Mouse (Mus musculus): ENCODE measurements around the gene Clasp2. TPM values are rescaled to one million over a fixed set of nuclear protein-coding genes. Genes with fewer than 3 reads are reported as not detected.
"Not testable (repeated sequence)": the region's sequence is repeated elsewhere in the genome, so short reads cannot be mapped to it uniquely, and the experiment has no call there.

The Clasp2 gene
- polyA plus RNA-seq, 3 experiments from 2014 or later: 9.5 to 11.3 (median 10.7) TPM

- ATAC-seq: no peak
These were observed 88.9 kb downstream of the Clasp2 start for GRCm38 (mm10) chr9:113830219-113830618.

- ATAC-seq: no peak
These were observed 92.2 kb downstream of the Clasp2 start for GRCm38 (mm10) chr9:113833481-113833880.

- no peak for ATAC-seq
These were observed 95.7 kb downstream of the Clasp2 start for GRCm38 (mm10) chr9:113837001-113837400.

- no peak for ATAC-seq
These were observed 96.2 kb downstream of the Clasp2 start for GRCm38 (mm10) chr9:113837461-113837860.

GRCm38 (mm10) chr9:113844029-113844428, 102.8 kb downstream of the Clasp2 start:
- ATAC-seq: no peak

DNA sequence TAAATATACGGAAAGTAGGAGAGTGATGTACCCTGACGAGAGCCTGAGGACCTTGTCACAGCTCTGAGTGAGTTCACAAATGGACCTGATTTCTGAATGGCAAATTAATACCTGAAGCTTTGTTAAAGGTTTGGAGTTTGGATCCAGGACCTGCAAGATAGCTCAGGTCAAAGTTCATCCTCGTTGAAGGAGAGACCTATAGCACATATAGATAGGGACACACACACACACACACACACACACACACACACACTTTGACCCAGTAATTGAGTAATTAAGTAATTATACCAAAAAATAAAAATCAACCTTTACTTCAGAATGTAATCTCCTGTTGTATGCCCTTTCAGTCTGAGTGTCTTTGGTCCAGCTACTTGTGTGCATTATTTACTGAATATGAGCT, 114.2 kb downstream of the Clasp2 start:
- no peak for ATAC-seq

DNA sequence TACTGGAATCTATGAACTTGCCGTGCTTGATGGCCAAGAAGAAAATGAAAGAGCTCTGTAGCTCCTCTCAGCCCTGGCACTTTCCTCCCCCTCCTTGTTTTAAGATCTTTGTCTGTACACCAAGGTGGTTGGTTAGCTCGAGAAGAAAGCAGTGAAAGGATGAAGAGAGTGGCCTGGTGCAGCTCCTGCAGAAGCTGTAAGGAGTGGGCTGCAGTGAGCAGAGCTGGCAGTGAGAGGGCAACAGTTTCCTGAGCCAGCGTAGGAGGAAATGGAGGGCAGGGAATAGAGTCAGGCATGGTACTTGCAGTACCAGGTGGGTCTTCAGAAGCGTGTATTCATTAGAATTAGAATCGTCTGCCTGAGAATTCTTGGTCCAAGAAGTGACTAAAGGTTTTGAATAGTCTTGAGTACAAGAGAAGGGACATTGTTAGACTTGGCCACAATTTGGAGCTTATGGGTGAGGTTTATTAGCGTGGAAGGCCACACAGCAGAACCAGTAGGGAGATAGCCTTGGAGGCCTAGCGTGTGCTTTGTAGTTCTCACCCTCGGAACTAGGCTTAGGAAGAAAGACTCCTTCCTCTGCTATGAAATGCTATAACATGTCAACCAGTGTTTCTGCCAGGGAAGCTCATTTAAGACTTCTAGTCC, 116.1 kb downstream of the Clasp2 start:
- no peak for ATAC-seq

GRCm38 (mm10) chr9:113857929-113858440, 116.7 kb downstream of the Clasp2 start:
- no peak for ATAC-seq

DNA sequence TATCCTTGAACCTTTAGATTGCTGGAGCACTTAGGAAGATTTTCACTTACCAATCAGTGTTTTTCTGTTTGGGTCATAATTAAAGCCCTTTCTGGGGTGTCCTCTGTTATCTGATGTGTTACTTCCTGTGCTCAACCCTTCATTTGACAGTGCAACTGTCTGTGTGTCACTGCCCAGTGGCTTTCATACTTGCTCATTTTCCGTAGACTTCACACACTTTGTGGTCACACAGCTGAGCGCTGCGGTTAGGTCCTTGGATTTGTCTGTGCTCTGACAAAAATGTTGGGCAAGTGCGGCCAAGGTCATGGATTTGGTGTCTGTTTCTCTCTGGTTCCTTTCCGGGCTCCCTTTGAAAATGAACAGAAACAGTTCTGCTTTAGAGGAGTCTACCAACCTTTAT, 118.1 kb downstream of the Clasp2 start:
- no peak for ATAC-seq

DNA sequence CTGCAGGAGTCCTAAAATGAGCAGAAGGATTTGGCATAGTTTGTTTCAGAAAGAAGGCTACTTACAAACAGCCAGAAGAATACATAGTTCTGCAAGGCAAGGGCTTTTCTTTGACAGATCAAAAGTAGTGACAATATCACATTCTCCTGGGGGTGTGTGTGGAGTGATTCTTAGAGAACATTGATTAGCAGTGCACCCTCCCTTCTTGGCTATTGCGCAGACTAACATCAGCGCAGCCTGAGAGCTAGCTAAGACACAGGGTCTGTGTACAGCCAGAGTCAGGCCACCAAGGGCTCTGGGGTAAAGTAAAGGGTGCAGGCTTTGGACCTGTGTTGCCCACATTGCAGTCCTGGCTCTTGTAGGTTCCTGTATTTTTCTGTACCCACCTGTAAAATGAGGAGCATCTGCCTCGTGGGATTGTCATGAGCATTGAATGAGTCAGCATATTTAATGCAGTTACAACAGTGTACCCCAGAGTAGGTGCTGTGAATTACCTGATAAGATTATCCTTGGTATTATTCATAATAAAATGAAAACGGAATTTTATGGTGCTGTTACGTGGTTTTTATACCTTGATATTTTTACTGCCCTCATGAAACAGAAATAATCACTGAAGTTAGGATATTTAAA, 122.2 kb downstream of the Clasp2 start:
- no peak for ATAC-seq

DNA sequence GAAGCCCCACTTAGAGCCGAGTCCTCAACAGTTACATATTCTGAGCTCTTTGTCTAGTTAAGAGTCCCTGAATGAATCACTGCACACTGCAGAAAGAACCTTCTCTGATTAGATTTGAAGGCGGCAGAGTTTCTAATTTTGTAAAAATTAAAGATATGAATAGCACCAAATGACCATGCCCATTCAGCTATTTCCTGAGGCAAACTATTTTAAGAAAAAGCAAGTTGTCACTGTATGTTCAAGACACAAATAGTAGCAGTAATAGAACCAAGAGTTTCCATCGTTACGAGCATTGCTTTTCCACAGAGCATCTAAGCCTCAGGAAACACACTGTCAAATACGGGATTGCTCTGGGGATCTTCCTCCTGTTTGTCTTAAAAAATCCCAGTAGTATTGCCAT, 126.7 kb downstream of the Clasp2 start:
- ATAC-seq: no peak

DNA sequence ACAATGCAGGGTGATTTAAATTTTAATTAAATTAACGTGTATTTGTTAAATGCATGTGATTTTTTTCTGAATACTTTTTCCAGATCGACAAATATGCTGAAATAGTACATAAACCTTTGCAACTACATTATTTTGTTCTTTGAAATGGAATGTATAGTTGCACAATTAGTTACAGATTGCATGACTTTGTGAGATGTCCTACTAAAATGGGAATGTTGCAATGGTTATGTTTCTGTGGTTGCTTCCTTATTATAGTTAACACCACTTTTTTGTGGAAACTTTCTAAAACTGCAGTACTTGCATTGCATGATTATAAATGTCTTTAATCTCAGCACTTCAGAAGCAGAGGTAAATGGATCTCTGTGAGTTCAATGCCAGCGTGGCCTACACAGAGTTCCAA, 153.6 kb downstream of the Clasp2 start:
- ATAC-seq: no peak

GRCm38 (mm10) chr9:113903136-113903535, 161.9 kb downstream of the Clasp2 start:
- no peak for ATAC-seq

DNA sequence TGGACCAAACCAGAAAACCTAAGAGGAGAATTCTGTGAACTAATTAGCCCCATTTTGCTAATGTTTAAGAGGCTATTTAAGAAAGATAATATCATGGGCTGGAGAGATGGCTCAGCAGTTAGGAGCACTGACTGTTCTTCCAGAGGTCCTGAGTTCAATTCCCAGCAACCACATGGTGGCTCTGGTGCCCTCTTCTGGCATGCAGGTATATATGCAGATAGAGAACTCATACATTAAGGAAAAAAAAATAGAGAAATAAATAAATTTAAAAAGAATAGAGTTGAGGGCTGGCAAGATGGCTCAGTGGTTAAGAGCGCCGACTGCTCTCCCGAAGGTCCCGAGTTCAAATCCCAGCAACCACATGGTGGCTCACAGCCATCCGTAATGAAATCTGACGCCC, 163.0 kb downstream of the Clasp2 start:
- not testable (repeated sequence) for ATAC-seq

DNA sequence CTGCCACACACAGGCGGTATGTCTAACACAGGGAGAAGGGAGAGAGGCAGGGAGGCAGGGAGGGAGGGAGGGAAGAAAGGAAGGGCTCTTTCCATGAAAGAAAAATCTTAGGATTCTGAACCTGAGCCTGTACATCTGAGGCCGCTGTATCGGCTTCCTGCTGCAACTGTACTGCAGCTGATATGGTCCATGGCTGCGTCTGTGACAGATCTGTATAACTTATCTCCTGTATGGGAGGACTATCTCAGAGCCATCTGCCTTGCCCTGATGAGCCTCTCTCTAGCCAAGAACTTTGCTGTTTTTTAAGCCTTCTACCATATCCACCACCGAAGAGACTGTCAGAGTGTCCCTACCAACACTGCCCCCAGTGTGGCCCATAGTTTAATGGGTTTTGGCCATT, 174.5 kb downstream of the Clasp2 start:
- ATAC-seq: no peak

GRCm38 (mm10) chr9:113922677-113923076, 181.4 kb downstream of the Clasp2 start:
- no peak for ATAC-seq

DNA sequence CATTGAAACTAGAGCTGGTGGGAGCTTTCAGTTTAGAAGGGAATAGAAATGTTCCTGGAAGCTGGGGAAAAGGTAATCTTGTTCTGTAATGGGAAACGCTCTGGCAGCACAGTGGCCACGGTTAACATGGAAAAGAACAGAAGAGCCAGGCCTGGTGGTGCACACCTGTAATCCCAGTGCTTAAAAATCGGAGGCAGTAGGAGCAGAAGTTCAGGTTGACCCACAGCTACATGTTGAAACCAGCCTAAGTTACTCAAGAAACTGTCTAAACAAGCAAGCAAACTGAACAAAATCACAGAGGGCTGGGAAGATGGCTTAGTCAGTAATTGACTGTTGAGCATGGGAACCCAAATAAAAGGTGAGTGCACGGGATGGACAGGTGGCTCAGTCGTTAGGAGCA, 183.6 kb downstream of the Clasp2 start:
- ATAC-seq: no peak

DNA sequence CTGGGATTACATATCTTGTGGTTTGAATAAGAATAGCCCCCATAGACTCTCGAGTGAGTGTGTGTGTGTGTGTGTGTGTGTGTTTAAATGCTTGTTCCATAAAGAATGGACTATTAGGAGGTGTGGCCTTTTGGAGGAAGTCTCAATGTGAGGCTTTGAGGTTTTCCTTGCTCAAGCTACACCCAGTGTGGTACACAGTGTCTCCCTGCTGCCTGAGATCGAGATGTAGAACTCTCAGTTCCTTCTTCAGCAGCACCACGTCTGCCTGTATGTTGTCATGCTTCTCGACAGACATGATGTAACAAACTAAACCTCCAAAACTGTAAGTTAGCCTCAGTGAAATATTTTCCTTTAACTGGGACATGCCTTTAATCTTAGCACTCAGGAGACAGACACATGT, 187.3 kb downstream of the Clasp2 start:
- ATAC-seq: no peak

GRCm38 (mm10) chr9:113929676-113930075, 188.4 kb downstream of the Clasp2 start:
- ATAC-seq: no peak

DNA sequence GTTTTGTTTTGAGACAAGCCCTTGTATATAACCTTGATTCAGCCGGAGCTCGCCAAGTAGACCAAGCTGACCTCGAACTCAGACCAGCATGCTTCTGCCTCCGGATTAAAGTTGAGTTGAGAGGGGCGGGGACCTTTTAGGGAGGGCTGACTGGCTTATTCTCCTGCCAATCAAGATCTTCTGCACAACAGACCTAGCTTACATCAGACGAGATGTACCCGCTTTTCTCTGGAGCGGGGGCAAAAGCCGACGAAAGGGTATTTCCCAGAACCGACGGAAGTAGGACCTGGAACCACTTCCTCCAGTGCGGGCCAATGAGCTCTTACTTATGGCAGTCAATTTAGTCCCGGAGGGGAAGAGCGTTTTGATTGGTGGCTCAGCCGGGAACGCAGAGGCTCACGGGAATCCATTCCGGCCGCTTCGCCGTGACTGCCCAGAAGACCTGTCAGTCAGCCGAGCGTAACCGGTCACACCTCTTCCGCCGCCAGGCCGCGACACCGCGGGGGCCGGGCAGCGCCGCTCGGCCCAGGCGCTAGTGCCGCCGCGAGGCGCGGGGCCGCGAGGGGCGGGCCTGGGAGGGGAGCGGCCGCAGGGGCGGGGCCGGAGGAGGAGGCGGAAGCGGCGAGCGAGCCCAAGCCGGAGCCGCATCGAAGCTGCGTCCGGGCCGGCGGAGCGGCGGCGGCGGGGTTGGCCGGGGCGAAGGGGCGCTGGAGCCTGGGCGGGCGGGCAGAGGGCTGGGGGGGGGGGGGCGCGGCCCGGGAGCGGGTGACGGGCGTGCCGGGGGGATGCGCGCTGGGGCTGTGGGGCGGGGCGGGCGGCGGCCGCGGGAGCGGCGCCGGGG, 189.5 kb downstream of the Clasp2 start, which contains the start of gene Ubp1:
Gene Ubp1 (plus strand): TSS at position 401 of the 841 bp plus-strand sequence.
- peak; percentile 96 for ATAC-seq

- ATAC-seq: no peak
These were observed 190.3 kb downstream of the Clasp2 start for GRCm38 (mm10) chr9:113931375-113932099.

GRCm38 (mm10) chr9:113932100-113932470, 190.8 kb downstream of the Clasp2 start:
- no peak for ATAC-seq

GRCm38 (mm10) chr9:113932501-113932900, 191.2 kb downstream of the Clasp2 start:
- ATAC-seq: no peak

Data from inflammation-experienced regulatory T-cells, adult 6 months (primary cell).